8 mouse cellular contexts compared by ENCODE assay signal in genomic region chr13:114817751-114818360, GRCm38 (mm10). TPM values are rescaled to one million over a fixed set of nuclear protein-coding genes. Genes with fewer than 3 reads are reported as not detected.
A peak's percentile ranks its signal among the peaks of the same experiment; 100 is the strongest.
DNase-seq lines count a peak whose midpoint lies in the region; ATAC-seq and TF ChIP-seq lines count a peak whose summit lies in the region.

Mocs2 (plus strand) TSS chr13:114818236.

- H3K4me2 ChIP-seq in forebrain, embryonic 16.5 days (ENCODE audit: low read length) = peak within 1 kb of the TSS; percentile 86
- H3K4me2 ChIP-seq in lung, embryonic 14.5 days = peak within 1 kb of the TSS; percentile 87

- H3K9me3 ChIP-seq in ES-E14 (ENCODE audit: control insufficient read depth, insufficient read depth, low read depth, low read length) = no peaks in the 10 kb centered on the region
- no peaks in the 10 kb centered on the region for H3K9me3 ChIP-seq in forebrain, embryonic 16.5 days (ENCODE audit: control insufficient read depth, low read length)
- H3K9me3 ChIP-seq in lung, embryonic 14.5 days (ENCODE audit: low read depth, low read length) = no peaks in the 10 kb centered on the region

- no peaks in the 10 kb centered on the region for H3K4me1 ChIP-seq in ES-E14 (ENCODE audit: control insufficient read depth in 2 of 2, insufficient read depth in 2 of 2, low read length in 2 of 2, poor library complexity in 1 of 2)
- H3K4me1 ChIP-seq in forebrain, embryonic 16.5 days (replicated peaks; ENCODE audit: control insufficient read depth, insufficient read depth, low read length) = peaks cover 8% of the 10 kb centered on the region
- H3K4me1 ChIP-seq in lung, embryonic 14.5 days (ENCODE audit: insufficient read depth) = no peaks in the 10 kb centered on the region; the same call in 1 of the 2 replicates
- peaks cover 8% of the 10 kb centered on the region for H3K4me1 ChIP-seq in olfactory bulb, adult 2 months (ENCODE audit: control insufficient read depth, insufficient read depth, low read length)
- 0 out of 2 replicates have a peak, but pooled peaks cover 2% of the 10 kb centered on the region for H3K4me1 ChIP-seq in thymus, adult 2 months (replicated peaks; ENCODE audit: control insufficient read depth, insufficient read depth, low read length)

- ATAC-seq in forebrain, embryonic 16.5 days = peak; percentile 99
- peak; percentile 99 for ATAC-seq in lung, embryonic 14.5 days (ENCODE audit: insufficient read depth)

- in situ Hi-C loops in ES-E14 (cut with MboI; ENCODE audit: low sequenced_read_pairs in 2 of 2, unreplicated experiment in 2 of 2) = no loop called here

- TF ChIP-seq CTCF in layer of hippocampus, adult 2 months (conservative IDR thresholded peaks at IDR 0.05) = peak; percentile 20; the same call in 1 of the 2 replicates
- peak; percentile 25; the same call in 1 of the 2 replicates for TF ChIP-seq CTCF in lung, embryonic 14.5 days (IDR thresholded peaks at IDR 0.05; ENCODE audit: low read depth)
- no peak for TF ChIP-seq CTCF in olfactory bulb, adult 2 months (IDR thresholded peaks at IDR 0.05; ENCODE audit: insufficient read depth, low read depth, low read length)
- no peak for TF ChIP-seq CTCF in thymus, adult 2 months (IDR thresholded peaks at IDR 0.05; ENCODE audit: borderline replicate concordance, control insufficient read depth, extremely low read depth, insufficient read depth, low read length, poor library complexity)

- H3K36me3 ChIP-seq in ES-E14 (ENCODE audit: control insufficient read depth, insufficient read depth, low read length, poor library complexity, severe bottlenecking) = no peaks in the 10 kb centered on the region
- H3K36me3 ChIP-seq in forebrain, embryonic 16.5 days (ENCODE audit: control insufficient read depth, insufficient read depth) = no peaks in the 10 kb centered on the region; the same call in 1 of the 2 replicates
- H3K36me3 ChIP-seq in lung, embryonic 14.5 days (ENCODE audit: insufficient read depth) = peaks cover 9% of the 10 kb centered on the region; the same call in 1 of the 2 replicates
- H3K36me3 ChIP-seq in thymus, adult 2 months (ENCODE audit: control insufficient read depth, insufficient read depth, low read length) = no peaks in the 10 kb centered on the region

- DNase-seq in ES-E14 (ENCODE audit: low read depth, low spot score) = peak; percentile 83
- peak; percentile 89 for DNase-seq in cerebellum, adult 11-12 months
- DNase-seq in heart, postnatal 36 days = peak; percentile 94 to 97
- peak; percentile 91 to 93 for DNase-seq in layer of hippocampus, adult 2 months (ENCODE audit: low spot score in 2 of 2)
- peak; percentile 98 for DNase-seq in lung, embryonic 14.5 days
- DNase-seq in thymus, adult 2 months = peak; percentile 95

- no peak within 1 kb of the TSS for H3K27ac ChIP-seq in ES-E14 (ENCODE audit: insufficient read depth, low read depth, low read length, poor library complexity, severe bottlenecking)
- no peak within 1 kb of the TSS for H3K27ac ChIP-seq in forebrain, embryonic 16.5 days (ENCODE audit: low read length)
- H3K27ac ChIP-seq in layer of hippocampus, adult 2 months = peak within 1 kb of the TSS; percentile 80
- H3K27ac ChIP-seq in lung, embryonic 14.5 days (ENCODE audit: low read depth) = no peak within 1 kb of the TSS
- no peak within 1 kb of the TSS for H3K27ac ChIP-seq in olfactory bulb, adult 2 months (ENCODE audit: insufficient read depth, low read depth, low read length)
- H3K27ac ChIP-seq in thymus, adult 2 months (ENCODE audit: control insufficient read depth, insufficient read depth, low read length) = no peak within 1 kb of the TSS

- intact Hi-C loops in heart, postnatal 36 days (cut with DNase I) = loop anchor here (5.0 kb wide), 1 partner anchor 269 kb away; no protein-coding TSS in a partner anchor

- H3K9ac ChIP-seq in ES-E14 (ENCODE audit: insufficient read depth, low read depth, low read length, poor library complexity, severe bottlenecking) = peak within 1 kb of the TSS; percentile 79
- H3K9ac ChIP-seq in forebrain, embryonic 16.5 days (replicated peaks; ENCODE audit: low read depth, low read length) = peak within 1 kb of the TSS; percentile 66
- H3K9ac ChIP-seq in lung, embryonic 14.5 days = peak within 1 kb of the TSS; percentile 72

- H3K27me3 ChIP-seq in forebrain, embryonic 16.5 days (replicated peaks; ENCODE audit: control insufficient read depth, insufficient read depth, low read length) = no peaks in the 10 kb centered on the region
- no peaks in the 10 kb centered on the region for H3K27me3 ChIP-seq in lung, embryonic 14.5 days (ENCODE audit: insufficient read depth, low read length)
- no peaks in the 10 kb centered on the region for H3K27me3 ChIP-seq in thymus, adult 2 months (ENCODE audit: control insufficient read depth, insufficient read depth, low read length)

- under 1% methylated on average over 39 of the region's 39 CpGs for WGBS in forebrain, embryonic 16.5 days
- WGBS in lung, embryonic 14.5 days = under 1% methylated on average over 39 of the region's 39 CpGs
- WGBS in olfactory bulb, adult 2 months = 1% methylated on average over 39 of the region's 39 CpGs
- under 1% methylated on average over 39 of the region's 39 CpGs for WGBS in thymus, adult 2 months

- H3K4me3 ChIP-seq in ES-E14 (ENCODE audit: insufficient read depth in 1 of 2, low read depth in 1 of 2, low read length in 2 of 2, poor library complexity in 1 of 2, severe bottlenecking in 1 of 2) = peak within 1 kb of the TSS; percentile 78 to 80
- H3K4me3 ChIP-seq in forebrain, embryonic 16.5 days (replicated peaks; ENCODE audit: low read length) = peak within 1 kb of the TSS; percentile 67
- peak within 1 kb of the TSS; percentile 73 for H3K4me3 ChIP-seq in layer of hippocampus, adult 2 months
- H3K4me3 ChIP-seq in lung, embryonic 14.5 days (ENCODE audit: low read depth, low read length) = peak within 1 kb of the TSS; percentile 71
- H3K4me3 ChIP-seq in olfactory bulb, adult 2 months (ENCODE audit: insufficient read depth, low read depth, low read length) = peak within 1 kb of the TSS; percentile 80
- peak within 1 kb of the TSS; percentile 63 for H3K4me3 ChIP-seq in thymus, adult 2 months (ENCODE audit: control insufficient read depth, insufficient read depth, low read length)

- TF ChIP-seq POLR2A in olfactory bulb, adult 2 months (IDR thresholded peaks at IDR 0.05; ENCODE audit: insufficient read depth, low read depth, low read length) = peak; percentile 67
- TF ChIP-seq POLR2A in thymus, adult 2 months (IDR thresholded peaks at IDR 0.05; ENCODE audit: control insufficient read depth, extremely low read depth, insufficient read depth, low read length, poor library complexity) = 0 out of 2 replicates have a peak, but pooled peaks have one; percentile 73

TF ChIP-seq in ES-E14, 5 proteins besides CTCF, POLR2A, EP300 and RAD21:
- TF ChIP-seq HCFC1 (IDR thresholded peaks at IDR 0.05; ENCODE audit: borderline replicate concordance, insufficient read depth, low read length) (no peak), CHD2 (IDR thresholded peaks at IDR 0.05; ENCODE audit: low read depth, low read length) (no peak), ZC3H11A (IDR thresholded peaks at IDR 0.05; ENCODE audit: borderline replicate concordance, low read depth, low read length) (no peak), ZNF384 (IDR thresholded peaks at IDR 0.05; ENCODE audit: low read depth, low read length) (no peak), MAFK (IDR thresholded peaks at IDR 0.05; ENCODE audit: insufficient read depth, low read depth, low read length) (no peak)

RNA-seq across cellular contexts. Expression of gene Mocs2, which starts in this region (rescaled TPM):
- 18.8 and 27.7 TPM in 2 replicates for total RNA-seq in ES-E14 (2012; rRNA removed)
- polyA plus RNA-seq in forebrain, embryonic 16.5 days (2015; fragmentation: Nextera tagmentation; extraction: Ambion mirVana) = 112 TPM in 2 replicates
- total RNA-seq in heart, postnatal 36 days (2021) = 10 to 100 TPM; 31.9 to 42.1 TPM
- 10 to 100 TPM; 79.8 to 86.7 TPM for total RNA-seq in layer of hippocampus, adult 2 months (2021)
- 81.4 and 89.7 TPM in 2 replicates for polyA plus RNA-seq in lung, embryonic 14.5 days (2014; fragmentation: Nextera tagmentation; extraction: Ambion mirVana)
- polyA plus RNA-seq in olfactory bulb, adult 2 months (2012; ENCODE audit: insufficient read depth, insufficient read length, low replicate concordance, missing spikeins) = not detected in 2 replicates
- 9.2 and 11.4 TPM in 2 replicates for polyA plus RNA-seq in thymus, adult 2 months (2012; rRNA removed)

Comparison
In these comparisons a context has a peak if more than half of its experiments do, and no peak if none do; other contexts are left out.
1. CTCF ChIP-seq: peak in layer of hippocampus, adult 2 months (single experiment) and lung, embryonic 14.5 days (single experiment); none in olfactory bulb, adult 2 months (single experiment) and thymus, adult 2 months (single experiment).
2. Peak in every context shown above with its lines, with median percentiles within 50 percentile points of each other: DNase-seq, H3K4me3 ChIP-seq and H3K9ac ChIP-seq.